Mouse (Mus musculus): ENCODE results near the gene Gm7356. TPM values are rescaled to one million over a fixed set of nuclear protein-coding genes. Genes with fewer than 3 reads are reported as not detected.
"Not testable (repeated sequence)": the region's sequence is repeated elsewhere in the genome, so short reads cannot be mapped to it uniquely, and the experiment has no call there.

The Gm7356 gene
- polyA plus RNA-seq (2012; rRNA removed): not detected in 2 replicates

DNA sequence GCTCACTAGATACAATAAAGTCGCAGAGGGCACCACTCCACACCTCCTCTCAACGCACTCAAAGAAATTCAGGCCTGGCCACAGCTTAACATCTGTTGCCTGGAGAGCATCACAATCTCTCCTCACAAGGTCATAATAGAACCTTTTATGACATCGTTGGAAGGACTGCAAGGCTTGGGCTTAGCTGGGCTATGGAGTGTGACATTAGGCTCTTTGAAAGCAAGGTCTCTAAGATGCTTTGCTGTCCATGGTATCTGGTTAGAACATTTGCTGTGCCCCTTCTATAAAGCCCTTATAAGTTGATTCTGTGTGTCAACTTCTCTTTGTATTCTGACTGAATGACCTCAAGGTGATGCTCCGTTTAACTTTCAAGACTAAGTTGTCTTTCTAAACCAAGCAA, at the start of gene Gm7356:
Gene Gm7356, minus strand, starts transcription at position 101 of the 400 bp plus-strand sequence.
- H3K4me1 ChIP-seq (ENCODE audit: control insufficient read depth, insufficient read depth, insufficient read length, low read length); H3K36me3 ChIP-seq (ENCODE audit: control insufficient read depth, insufficient read depth, low read length); H3K27ac ChIP-seq (ENCODE audit: insufficient read depth, low read depth, low read length); H3K27me3 ChIP-seq (ENCODE audit: control insufficient read depth, insufficient read depth, low read length); H3K4me3 ChIP-seq (ENCODE audit: low read depth, low read length): not testable (repeated sequence)
- WGBS: 77% methylated on average over 4 of the region's 4 CpGs

DNA sequence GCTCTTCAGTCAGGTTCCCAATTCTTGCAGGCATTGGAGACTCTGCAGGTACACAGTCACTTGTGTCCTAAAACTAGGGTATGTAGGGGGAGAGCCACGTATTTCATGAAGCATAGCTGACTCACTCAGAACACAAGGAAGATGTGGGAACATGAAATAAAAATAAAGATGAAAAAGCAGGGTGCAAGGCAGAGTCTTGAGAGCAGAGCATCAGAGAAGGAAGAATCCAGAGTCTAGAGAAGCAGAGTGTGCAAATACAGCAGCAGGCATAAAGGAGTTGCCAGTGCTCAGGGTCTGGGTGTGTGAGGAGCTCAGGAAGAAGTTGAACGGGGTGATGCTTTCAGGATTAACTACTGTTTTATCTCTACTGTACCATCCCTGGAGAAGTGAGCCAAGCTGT, 38.4 kb upstream of the Gm7356 start:
- 67% methylated on average over 1 of the region's 2 CpGs for WGBS
- H3K36me3 ChIP-seq (ENCODE audit: control insufficient read depth, insufficient read depth, low read length); H3K4me1 ChIP-seq (ENCODE audit: control insufficient read depth, insufficient read depth, insufficient read length, low read length); H3K27ac ChIP-seq (ENCODE audit: insufficient read depth, low read depth, low read length); H3K27me3 ChIP-seq (ENCODE audit: control insufficient read depth, insufficient read depth, low read length); H3K4me3 ChIP-seq (ENCODE audit: low read depth, low read length): not testable (repeated sequence)

DNA sequence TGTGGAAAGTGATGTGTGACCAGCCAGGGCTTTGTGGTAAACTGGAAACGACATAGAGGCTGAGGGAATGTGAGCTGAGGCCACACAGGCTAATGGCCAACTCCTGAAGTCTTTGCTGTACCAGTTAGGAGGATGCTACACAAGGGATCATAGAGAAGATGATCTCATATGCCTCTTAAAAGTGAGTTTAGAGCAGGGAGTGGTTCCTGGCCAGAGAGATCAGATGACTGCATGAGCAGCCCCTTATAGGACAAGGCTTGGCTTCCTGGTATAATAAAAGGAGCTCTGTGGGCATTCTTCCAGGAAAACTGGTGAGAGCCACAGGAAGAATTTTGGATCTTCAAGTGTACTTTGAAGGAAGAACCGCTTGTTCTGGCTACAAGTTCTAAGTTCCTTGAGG, 33.5 kb upstream of the Gm7356 start:
- not testable (repeated sequence) for H3K36me3 ChIP-seq (ENCODE audit: control insufficient read depth, insufficient read depth, low read length); H3K4me1 ChIP-seq (ENCODE audit: control insufficient read depth, insufficient read depth, insufficient read length, low read length); H3K27me3 ChIP-seq (ENCODE audit: control insufficient read depth, insufficient read depth, low read length); H3K27ac ChIP-seq (ENCODE audit: insufficient read depth, low read depth, low read length); H3K4me3 ChIP-seq (ENCODE audit: low read depth, low read length)
- 14% methylated on average over 1 of the region's 2 CpGs for WGBS

DNA sequence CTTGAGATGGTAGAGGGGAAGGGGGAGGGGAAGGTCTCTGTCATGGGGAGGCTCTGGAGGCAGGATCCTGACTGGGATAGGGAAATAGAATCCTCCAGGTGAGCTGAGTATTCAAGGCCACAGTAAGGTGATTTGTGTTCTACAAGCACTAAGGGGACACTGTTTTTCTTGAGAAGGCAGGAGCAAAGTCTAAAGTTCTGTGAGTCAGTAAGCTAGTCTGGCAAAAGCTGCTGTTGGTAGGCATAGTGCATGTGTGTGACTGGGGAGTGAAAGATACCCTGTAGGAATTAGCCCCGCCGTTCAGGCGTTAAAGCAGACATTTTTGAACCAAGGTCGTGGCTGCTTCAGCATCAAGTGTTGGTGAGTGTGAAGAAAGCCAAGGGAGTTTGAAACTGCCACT, 32.6 kb upstream of the Gm7356 start:
- H3K4me1 ChIP-seq (ENCODE audit: control insufficient read depth, insufficient read depth, insufficient read length, low read length); H3K36me3 ChIP-seq (ENCODE audit: control insufficient read depth, insufficient read depth, low read length); H3K27ac ChIP-seq (ENCODE audit: insufficient read depth, low read depth, low read length); H3K27me3 ChIP-seq (ENCODE audit: control insufficient read depth, insufficient read depth, low read length); H3K4me3 ChIP-seq (ENCODE audit: low read depth, low read length): not testable (repeated sequence)
- 26% methylated on average over 4 of the region's 4 CpGs for WGBS

DNA sequence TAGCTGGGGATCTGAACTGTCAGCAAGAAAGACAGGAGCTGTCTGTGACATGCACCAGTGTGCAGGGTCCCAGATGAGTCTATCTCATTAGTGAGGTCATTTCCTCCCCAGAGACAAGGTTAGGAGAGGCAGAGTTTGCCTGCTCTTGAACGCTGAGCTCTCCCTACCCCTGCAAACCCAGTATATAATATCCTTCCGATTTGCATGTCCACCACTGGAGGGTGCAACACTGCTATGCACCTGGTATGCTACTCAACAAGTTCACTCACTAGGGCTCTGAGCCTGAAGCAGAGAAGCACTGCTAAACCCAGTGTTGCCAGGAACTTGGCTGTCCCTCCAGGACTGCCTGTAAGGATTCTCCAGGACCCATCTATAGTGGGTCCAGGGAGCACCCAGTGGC, 10.1 kb downstream of the Gm7356 start:
- not testable (repeated sequence) for H3K4me3 ChIP-seq (ENCODE audit: low read depth, low read length); H3K36me3 ChIP-seq (ENCODE audit: control insufficient read depth, insufficient read depth, low read length); H3K27me3 ChIP-seq (ENCODE audit: control insufficient read depth, insufficient read depth, low read length); H3K4me1 ChIP-seq (ENCODE audit: control insufficient read depth, insufficient read depth, insufficient read length, low read length); H3K27ac ChIP-seq (ENCODE audit: insufficient read depth, low read depth, low read length)
- WGBS: 37% methylated on average over 2 of the region's 2 CpGs

DNA sequence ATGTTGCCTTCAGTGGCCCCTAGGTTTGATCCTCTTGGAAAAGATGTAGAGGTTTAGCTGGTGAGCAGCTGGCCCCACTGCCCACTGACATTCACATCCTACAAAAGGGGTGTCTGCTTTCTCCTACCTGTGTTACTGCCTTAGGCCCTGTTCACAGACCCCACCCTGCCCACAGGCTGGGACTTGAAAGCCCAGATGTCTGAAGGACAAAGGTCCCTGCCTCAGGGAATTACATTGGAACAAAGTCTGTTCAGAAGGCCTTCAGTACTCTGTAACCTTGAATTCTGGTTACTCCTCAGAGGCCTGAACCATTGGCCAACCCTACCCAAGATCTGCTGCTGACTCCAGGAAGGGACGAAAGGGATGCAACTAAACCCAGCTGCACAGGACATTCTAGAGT, 15.8 kb downstream of the Gm7356 start:
- H3K4me1 ChIP-seq (ENCODE audit: control insufficient read depth, insufficient read depth, insufficient read length, low read length): peaks cover 4% of the 10 kb centered on the region; the same call in 1 of the 2 replicates
- 56% methylated on average over 1 of the region's 1 CpGs for WGBS
- no peak for TF ChIP-seq POLR2A (IDR thresholded peaks at IDR 0.05; ENCODE audit: low read depth, low read length)
- no peak for TF ChIP-seq CTCF (IDR thresholded peaks at IDR 0.05; ENCODE audit: extremely low read depth, insufficient read length, insufficient replicate concordance, low read depth, low read length)
- no peak overlapping the region for H3K4me3 ChIP-seq (ENCODE audit: low read depth, low read length)
- no peaks in the 10 kb centered on the region for H3K27me3 ChIP-seq (ENCODE audit: control insufficient read depth, insufficient read depth, low read length)
- no peaks in the 10 kb centered on the region for H3K36me3 ChIP-seq (ENCODE audit: control insufficient read depth, insufficient read depth, low read length)
- no peak overlapping the region for H3K27ac ChIP-seq (ENCODE audit: insufficient read depth, low read depth, low read length)

DNA sequence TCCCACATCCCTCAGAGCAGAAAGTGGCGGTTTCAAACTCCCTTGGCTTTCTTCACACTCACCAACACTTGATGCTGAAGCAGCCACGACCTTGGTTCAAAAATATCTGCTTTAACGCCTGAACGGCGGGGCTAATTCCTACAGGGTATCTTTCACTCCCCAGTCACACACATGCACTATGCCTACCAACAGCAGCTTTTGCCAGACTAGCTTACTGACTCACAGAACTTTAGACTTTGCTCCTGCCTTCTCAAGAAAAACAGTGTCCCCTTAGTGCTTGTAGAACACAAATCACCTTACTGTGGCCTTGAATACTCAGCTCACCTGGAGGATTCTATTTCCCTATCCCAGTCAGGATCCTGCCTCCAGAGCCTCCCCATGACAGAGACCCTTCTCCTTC, 32.7 kb downstream of the Gm7356 start:
- not testable (repeated sequence) for H3K4me1 ChIP-seq (ENCODE audit: control insufficient read depth, insufficient read depth, insufficient read length, low read length); H3K27ac ChIP-seq (ENCODE audit: insufficient read depth, low read depth, low read length); H3K36me3 ChIP-seq (ENCODE audit: control insufficient read depth, insufficient read depth, low read length); H3K27me3 ChIP-seq (ENCODE audit: control insufficient read depth, insufficient read depth, low read length); H3K4me3 ChIP-seq (ENCODE audit: low read depth, low read length)
- WGBS: 30% methylated on average over 5 of the region's 5 CpGs

DNA sequence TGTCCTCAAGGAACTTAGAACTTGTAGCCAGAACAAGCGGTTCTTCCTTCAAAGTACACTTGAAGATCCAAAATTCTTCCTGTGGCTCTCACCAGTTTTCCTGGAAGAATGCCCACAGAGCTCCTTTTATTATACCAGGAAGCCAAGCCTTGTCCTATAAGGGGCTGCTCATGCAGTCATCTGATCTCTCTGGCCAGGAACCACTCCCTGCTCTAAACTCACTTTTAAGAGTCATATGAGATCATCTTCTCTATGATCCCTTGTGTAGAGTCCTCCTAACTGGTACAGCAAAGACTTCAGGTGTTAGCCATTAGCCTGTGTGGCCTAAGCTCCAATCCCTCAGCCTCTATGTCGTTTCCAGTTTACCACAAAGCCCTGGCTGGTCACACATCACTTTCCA, 33.6 kb downstream of the Gm7356 start:
- not testable (repeated sequence) for H3K27me3 ChIP-seq (ENCODE audit: control insufficient read depth, insufficient read depth, low read length); H3K36me3 ChIP-seq (ENCODE audit: control insufficient read depth, insufficient read depth, low read length); H3K4me3 ChIP-seq (ENCODE audit: low read depth, low read length); H3K4me1 ChIP-seq (ENCODE audit: control insufficient read depth, insufficient read depth, insufficient read length, low read length); H3K27ac ChIP-seq (ENCODE audit: insufficient read depth, low read depth, low read length)
- 51% methylated on average over 1 of the region's 2 CpGs for WGBS

DNA sequence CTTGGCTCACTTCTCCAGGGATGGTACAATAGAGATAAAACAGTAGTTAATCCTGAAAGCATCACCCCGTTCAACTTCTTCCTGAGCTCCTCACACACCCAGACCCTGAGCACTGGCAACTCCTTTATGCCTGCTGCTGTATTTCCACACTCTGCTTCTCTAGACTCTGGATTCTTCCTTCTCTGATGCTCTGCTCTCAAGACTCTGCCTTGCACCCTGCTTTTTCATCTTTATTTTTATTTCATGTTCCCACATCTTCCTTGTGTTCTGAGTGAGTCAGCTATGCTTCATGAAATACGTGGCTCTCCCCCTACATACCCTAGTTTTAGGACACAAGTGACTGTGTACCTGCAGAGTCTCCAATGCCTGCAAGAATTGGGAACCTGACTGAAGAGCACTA, 38.5 kb downstream of the Gm7356 start:
- not testable (repeated sequence) for H3K4me1 ChIP-seq (ENCODE audit: control insufficient read depth, insufficient read depth, insufficient read length, low read length); H3K27ac ChIP-seq (ENCODE audit: insufficient read depth, low read depth, low read length); H3K4me3 ChIP-seq (ENCODE audit: low read depth, low read length); H3K27me3 ChIP-seq (ENCODE audit: control insufficient read depth, insufficient read depth, low read length); H3K36me3 ChIP-seq (ENCODE audit: control insufficient read depth, insufficient read depth, low read length)
- 32% methylated on average over 1 of the region's 2 CpGs for WGBS

DNA sequence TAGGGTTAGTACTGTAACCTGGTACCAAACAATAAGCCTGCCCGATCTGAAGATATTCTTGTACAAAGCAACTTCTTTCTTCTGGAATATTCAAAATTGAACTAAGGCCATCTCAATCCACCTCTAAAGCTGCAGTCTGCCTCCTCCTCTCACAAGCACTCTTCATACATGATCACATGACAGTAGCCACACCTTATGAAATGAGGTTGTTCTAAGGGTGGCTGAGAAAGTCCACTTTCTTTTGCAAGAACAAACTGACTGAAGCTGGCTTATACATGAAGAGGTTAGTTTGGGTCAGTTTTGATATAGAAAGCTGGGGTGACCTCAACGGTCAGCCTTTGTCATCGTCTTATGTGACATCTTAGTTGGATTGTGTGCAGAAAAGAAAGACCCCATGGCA, 41.3 kb downstream of the Gm7356 start:
- WGBS: 83% methylated on average over 3 of the region's 3 CpGs
- not testable (repeated sequence) for H3K4me3 ChIP-seq (ENCODE audit: low read depth, low read length); H3K27me3 ChIP-seq (ENCODE audit: control insufficient read depth, insufficient read depth, low read length); H3K27ac ChIP-seq (ENCODE audit: insufficient read depth, low read depth, low read length); H3K4me1 ChIP-seq (ENCODE audit: control insufficient read depth, insufficient read depth, insufficient read length, low read length); H3K36me3 ChIP-seq (ENCODE audit: control insufficient read depth, insufficient read depth, low read length)

DNA sequence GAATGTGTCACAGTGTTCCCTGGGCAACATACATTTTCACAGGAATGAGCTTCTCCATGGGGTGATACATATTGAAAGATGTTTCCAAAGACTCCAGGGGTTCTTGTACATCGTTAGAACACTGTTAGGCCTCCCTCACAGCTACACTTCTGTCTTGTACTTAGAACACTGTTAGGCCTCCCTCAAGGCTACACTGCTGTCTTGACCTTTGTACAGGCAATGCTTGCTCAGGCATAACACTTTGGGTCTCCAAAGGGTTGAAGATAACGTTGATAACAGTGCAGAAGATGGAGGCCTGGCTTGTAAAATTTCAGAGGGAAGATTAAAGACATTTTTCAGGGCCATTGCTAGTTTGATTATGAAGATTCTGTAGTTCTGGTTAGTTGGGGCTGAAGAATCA, 45.4 kb downstream of the Gm7356 start:
- H3K4me1 ChIP-seq (ENCODE audit: control insufficient read depth, insufficient read depth, insufficient read length, low read length); H3K4me3 ChIP-seq (ENCODE audit: low read depth, low read length); H3K27me3 ChIP-seq (ENCODE audit: control insufficient read depth, insufficient read depth, low read length); H3K36me3 ChIP-seq (ENCODE audit: control insufficient read depth, insufficient read depth, low read length); H3K27ac ChIP-seq (ENCODE audit: insufficient read depth, low read depth, low read length): not testable (repeated sequence)
- 25% methylated on average over 1 of the region's 2 CpGs for WGBS

DNA sequence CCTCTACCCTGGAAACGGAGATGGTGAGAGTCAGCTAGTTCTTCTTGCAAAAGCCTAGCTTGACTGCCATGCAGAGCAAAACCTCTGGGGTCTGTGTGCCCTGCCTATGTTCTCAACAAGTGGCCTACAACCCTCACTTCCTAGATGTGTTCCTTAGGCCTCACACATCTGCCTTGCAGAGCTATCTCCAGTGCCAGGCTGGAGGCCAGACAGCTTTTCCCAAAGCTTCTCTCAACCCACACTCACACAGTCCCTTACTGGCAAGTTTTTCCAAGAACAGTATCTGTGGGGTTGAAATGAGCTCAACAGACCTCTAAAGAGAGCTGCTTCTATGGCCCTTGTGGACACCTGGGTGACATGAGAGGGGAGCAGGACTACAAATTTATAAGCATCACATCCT, 51.9 kb downstream of the Gm7356 start:
- not testable (repeated sequence) for H3K36me3 ChIP-seq (ENCODE audit: control insufficient read depth, insufficient read depth, low read length); H3K4me3 ChIP-seq (ENCODE audit: low read depth, low read length); H3K27me3 ChIP-seq (ENCODE audit: control insufficient read depth, insufficient read depth, low read length); H3K27ac ChIP-seq (ENCODE audit: insufficient read depth, low read depth, low read length); H3K4me1 ChIP-seq (ENCODE audit: control insufficient read depth, insufficient read depth, insufficient read length, low read length)
- WGBS: 86% methylated on average over 1 of the region's 1 CpGs

Data from small intestine, adult 2 months (tissue).